Mouse (Mus musculus) adrenal gland, postnatal 4 days (tissue): ENCODE measurements at regions not wholly inside any gene's neighbourhood (a gene's known extent, or its start where the extent isn't known, plus 50 kb on each side); places are given as distances from the start of the nearest gene placed in this dataset.
"Not testable (repeated sequence)": the region's sequence is repeated elsewhere in the genome, so short reads cannot be mapped to it uniquely, and the experiment has no call there.

Source experiments
- DNase-seq, 2 experiments: peaks; one replicate each; pipeline ENCODE4 v3.0.0; 2021 to 2022; ENCODE audit warnings: low spot score in 2 of 2, mixed read lengths in 2 of 2

GRCm38 (mm10) chr3:36387431-36387830 lies 88.3 kb downstream of the Anxa5 start:
- no peak for DNase-seq

DNA sequence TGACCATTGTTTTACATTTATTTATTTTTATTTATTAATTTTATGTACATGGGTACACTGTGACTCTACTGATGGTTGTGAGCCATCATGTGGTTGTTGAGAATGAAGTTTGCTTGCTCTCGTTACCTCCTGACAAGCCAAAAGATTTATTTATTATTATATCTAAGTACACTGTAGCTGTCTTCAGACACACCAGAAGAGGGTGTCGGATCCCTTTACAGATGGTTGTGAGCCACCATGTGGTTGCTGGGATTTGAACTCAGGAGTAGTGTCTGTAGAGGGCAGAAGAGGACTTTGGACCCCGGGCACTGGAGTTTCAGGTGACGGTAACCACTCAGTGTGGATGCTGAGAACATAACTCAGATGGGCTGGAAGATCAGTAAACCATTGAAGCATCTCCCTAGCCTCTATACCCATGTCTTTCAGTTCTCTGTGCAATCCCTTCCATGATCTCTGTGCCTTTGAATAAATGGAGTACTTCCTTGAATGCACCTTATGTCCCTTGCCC lies 92.2 kb downstream of the Anxa5 start:
- no peak for DNase-seq

DNA sequence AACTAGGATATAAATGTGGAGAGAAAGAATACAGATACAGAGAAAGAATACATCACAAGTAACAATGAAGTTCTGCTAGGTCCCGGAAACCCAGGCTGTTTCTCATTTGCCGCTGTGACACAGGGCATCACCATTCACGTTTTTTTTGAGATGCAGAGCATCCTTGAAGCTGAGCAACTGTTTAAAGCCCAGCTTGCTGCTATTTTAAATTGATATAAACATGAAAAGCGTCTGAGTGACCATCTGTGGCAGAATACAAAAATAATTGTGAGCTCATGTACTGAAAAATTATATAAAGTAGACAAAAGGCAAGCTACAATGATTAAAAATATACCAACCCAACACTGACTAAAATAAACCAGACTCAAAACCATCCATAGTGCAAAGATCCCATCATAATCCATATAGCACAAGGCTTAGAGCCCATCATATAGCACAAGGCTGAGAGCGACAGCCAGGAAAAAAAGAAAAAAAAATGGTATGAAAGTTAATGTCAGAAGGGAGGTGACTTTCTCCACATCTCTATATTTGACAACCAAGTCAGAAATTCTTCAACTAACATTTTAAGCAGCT lies 94.0 kb downstream of the Anxa5 start:
- no peak for DNase-seq

DNA sequence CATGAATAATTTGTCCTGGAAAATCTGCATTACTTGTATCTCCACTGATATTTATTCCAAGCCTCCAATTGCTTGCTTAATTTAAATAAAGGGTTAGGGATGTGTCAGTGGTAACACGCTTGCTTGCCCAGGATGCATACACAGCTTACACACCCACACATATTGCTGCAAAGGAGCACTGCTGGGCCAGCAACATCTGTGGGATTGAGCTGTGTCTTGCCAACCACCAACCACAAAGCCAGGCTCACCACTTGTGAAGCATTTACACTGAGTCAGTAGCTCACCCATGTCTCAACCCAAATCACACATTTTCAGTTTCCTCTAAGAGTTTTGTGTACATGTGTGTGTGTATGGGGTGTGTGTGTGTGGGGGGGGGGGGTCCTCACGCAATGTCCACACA lies 100.0 kb downstream of the Anxa5 start:
- no peak for DNase-seq

DNA sequence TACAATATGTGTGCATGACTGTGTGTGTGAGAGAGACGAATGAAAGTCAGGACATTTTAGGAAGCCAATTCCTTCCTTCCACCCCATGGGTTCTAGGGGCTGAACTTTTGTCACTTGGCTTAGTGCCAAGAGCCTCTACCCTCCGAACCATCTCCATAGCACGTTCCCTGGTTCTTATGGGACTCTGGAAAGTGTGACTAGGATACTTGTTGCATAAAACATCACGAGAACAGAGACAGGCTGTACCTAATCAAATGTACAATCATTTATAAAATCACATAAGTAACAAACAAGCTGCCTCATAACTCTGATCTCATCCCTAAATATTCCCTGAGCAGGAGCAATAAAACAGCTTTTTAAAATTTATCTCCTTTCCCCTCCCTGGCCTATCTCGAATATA lies 100.8 kb downstream of the Anxa5 start:
- no peak for DNase-seq

- DNase-seq = no peak
Measured at GRCm38 (mm10) chr3:36360933-36361332, 114.8 kb downstream of the Anxa5 start.

DNA sequence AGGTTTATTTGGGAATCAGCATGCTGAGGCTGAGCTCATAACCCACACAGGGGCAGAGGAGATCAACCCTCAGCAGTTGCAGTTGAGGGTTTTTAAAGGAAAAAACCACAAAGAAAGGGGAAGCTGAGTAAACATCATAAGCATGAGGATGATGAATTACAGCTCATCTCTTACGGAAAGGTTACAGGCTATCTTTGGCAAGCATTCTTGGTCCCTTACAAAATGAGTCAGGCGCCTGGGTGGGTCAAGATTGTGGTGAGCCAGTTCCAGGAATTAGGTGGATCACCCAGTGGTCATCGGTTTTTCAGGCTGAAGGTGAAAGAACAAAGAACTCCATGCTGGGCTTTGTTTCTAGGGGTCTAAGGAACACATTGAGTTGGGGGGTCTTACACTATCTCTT lies 121.5 kb downstream of the Anxa5 start:
- not testable (repeated sequence) for DNase-seq

GRCm38 (mm10) chr3:36352032-36352742 lies 123.5 kb downstream of the Anxa5 start:
- no peak for DNase-seq

- DNase-seq = no peak
Measured at GRCm38 (mm10) chr3:36349073-36349472, 126.6 kb downstream of the Anxa5 start.

DNA sequence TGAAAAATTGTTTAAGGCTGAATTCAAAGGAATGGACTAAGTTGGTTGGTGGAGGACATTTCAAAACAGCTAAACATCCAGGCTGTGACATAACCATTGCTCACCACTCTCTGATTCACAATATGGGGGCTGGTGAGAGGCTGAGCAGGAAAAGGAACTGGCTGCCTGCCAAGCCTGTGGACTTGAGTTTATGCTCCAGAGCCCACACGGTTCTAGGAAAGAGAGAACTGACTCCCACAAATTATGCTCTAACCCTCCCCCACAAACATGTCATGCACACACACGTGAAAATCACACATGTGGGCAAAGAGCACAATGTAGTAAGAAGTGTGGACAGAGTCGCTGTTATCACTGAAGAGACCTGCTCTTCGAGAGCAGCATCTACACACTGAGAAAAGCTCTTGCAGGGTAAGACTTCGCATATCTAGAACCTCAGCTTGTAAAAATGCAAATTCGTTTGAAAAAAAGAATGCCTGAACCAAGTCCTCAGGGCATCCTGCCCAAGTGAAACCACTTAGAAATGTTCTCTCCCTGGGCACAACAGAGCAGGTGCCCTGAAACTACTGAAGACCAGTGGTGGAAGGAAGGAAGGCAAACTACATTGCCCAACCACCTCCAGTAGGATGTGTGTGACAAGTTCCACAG lies 118.9 kb upstream of the Qrfpr start:
- peak in 1 of 2 experiments; percentile 17 for DNase-seq

- no peak for DNase-seq
Measured at GRCm38 (mm10) chr3:36339656-36340055, 117.5 kb upstream of the Qrfpr start.

GRCm38 (mm10) chr3:36334279-36334678 lies 112.2 kb upstream of the Qrfpr start:
- no peak for DNase-seq

DNA sequence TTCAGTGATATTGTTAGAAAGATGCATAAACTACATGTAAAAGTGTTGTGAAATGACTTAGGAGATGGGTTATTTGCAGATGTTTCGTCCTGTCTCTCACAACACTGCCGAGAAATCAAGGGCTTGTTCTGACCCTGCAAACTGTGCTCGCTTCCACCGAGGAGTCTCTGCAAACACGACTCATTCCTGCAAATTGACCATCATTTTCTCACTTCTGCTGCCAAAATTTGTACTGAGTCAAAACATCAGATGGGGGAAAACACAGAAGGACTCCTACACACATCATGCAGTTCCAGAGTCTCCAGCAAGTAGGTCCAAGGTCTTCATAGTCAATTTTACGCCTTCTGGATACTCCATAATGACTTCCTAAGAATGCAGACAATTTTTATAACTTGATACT lies 109.9 kb upstream of the Qrfpr start:
- DNase-seq = no peak

- peak; percentile 19 to 23 for DNase-seq
Measured at GRCm38 (mm10) chr3:36330656-36331055, 108.5 kb upstream of the Qrfpr start.

GRCm38 (mm10) chr3:36329631-36330030 lies 107.5 kb upstream of the Qrfpr start:
- DNase-seq = no peak

DNA sequence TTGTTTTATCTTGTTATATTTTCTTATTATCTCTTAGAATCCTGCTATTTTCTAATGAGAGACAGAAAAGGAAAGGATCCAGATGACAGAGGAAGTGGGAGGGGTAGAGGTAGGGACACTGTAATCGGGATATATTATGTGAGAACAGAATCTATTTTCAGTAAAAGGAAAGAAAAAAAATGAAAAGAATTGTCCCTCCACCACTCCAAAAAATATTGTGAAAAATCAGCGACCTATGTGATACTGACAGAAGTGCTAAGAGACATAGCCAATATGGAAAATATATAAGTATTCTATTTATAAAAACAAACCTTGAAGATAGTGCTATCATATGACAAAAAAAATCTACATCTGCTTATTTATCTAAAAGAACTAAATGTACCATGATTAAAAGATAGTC lies 106.8 kb upstream of the Qrfpr start:
- no peak for DNase-seq

DNA sequence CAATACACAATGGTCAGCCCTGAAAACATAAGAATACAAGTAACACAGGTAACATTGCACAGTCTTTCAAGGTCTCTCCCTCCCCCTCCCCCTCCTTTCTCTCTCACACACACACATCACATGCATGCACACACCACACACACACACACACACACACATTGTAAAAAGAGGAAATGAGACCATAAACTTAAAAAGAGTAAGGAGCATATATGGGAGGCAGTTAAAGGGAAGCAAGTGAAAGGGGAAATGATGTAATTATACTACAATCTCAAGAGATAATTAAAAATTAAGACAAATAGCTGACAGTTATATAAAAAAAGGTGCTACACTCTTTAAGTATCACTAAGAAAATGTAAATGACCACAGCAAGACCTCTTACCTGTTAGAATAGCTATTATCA lies 96.5 kb upstream of the Qrfpr start:
- DNase-seq = no peak

DNA sequence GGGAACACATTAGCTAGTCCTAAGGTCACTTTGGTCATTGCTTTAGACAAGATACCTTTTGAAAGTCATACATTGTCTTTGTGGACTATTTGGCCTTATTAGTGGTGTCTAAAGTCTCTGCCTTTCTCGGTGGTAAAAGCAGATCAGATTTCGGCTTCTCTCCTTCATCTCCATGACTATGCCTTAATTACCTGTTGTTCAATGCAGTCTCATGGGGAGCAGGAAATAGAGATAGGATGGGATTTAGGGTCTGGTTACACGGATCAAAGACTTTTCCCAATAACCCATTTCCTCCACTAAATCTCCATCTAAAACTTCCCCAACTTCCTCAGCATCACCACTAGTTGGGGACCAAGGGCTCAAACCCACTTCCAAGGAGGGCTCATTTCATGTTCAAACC lies 89.2 kb upstream of the Qrfpr start:
- no peak for DNase-seq

DNA sequence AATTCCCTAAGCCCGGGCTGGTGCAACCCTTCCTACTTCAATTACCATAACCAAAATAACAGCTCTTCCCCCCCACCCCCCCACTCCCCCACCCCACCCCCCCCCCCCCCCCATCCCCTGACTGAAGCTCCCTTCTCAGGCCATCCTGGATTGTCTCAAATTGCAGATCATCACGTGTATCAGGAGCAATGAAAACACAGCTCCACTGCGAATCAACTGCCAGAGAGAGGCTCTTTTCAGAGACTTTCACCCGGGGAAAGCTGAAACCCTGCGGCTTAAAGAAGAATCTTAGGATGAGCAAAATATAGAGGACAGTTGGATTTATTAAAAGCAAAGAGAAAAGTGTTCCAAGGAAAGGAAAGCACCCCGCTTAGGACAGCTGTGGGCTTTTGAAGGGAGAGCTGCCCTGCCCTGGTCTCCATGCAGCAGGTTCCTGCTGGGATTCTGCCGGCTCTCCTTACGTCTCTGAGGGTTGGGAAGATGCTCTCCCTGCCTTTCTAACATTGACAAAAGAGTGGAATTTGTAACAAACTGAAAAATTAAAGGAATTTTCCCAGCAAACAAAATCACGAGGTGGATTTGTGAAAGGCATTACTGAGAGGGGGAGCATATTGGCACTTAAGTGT lies 88.6 kb upstream of the Qrfpr start:
- DNase-seq = no peak

- no peak for DNase-seq
Measured at GRCm38 (mm10) chr3:36296792-36297191, 74.7 kb upstream of the Qrfpr start.

GRCm38 (mm10) chr3:36291971-36292370 lies 69.9 kb upstream of the Qrfpr start:
- DNase-seq = no peak

DNA sequence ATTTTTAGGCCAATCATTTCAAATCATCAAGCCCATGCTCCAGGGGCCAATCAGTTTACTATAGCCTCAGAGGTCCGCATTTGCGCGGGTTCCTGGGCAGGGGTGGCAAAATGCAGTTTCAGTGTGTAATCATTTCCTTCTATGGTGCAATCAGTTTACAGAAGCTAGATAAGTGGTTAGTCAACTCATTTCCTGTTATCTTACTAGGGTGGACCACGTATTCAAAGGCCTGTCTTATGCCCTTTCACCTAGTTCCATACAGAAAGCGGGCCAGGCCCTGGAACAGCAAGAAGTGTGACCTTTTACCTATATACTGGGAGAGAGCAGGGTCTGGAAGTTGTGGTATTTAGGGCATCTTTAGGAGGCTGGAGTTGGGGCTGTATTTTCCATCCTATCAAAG lies 62.0 kb upstream of the Qrfpr start:
- DNase-seq = no peak
